Mouse (Mus musculus): ENCODE measurements around the gene Coa7.

GRCm38 (mm10) chr4:108349836-108350547, 22.1 kb downstream of the Coa7 start:
- TF ChIP-seq CTCF (IDR thresholded peaks at IDR 0.05; ENCODE audit: low read depth, low read length) (no peak), POLR2A (IDR thresholded peaks at IDR 0.05; ENCODE audit: extremely low read depth, insufficient read depth, low read length) (no peak)

Measured in liver, adult 2 months (tissue).